Mouse (Mus musculus) myocyte (in vitro differentiated cells): ENCODE data around the gene Pard3.

Experiments used
- CEBPB ChIP-seq: IDR thresholded peaks from 2 replicates; pipeline ENCODE4 v1.6.1; 2011; ENCODE audit warnings: mild to moderate bottlenecking, moderate library complexity; ENCODE audit not compliant: poor library complexity, insufficient read depth, severe bottlenecking
- MAX ChIP-seq: IDR thresholded peaks from one replicate; pipeline ENCODE4 v1.6.1; 2011; ENCODE audit warnings: low read depth, mild to moderate bottlenecking, control low read depth
- MYOD1 ChIP-seq, 3 experiments: IDR thresholded peaks; one replicate each; pipeline ENCODE4 v1.6.1; 2011; ENCODE audit warnings: control low read depth in 2 of 3, low read depth in 2 of 3, mild to moderate bottlenecking in 2 of 3, moderate library complexity in 1 of 3; ENCODE audit not compliant: insufficient read length in 2 of 3, control insufficient read depth in 1 of 3
- MYOG ChIP-seq, 3 experiments: IDR thresholded peaks; one replicate each; pipeline ENCODE4 v1.6.1; 2011; ENCODE audit warnings: control low read depth in 2 of 3, low read depth in 2 of 3, mild to moderate bottlenecking in 2 of 3; ENCODE audit not compliant: insufficient read length in 2 of 3, control insufficient read depth in 1 of 3, insufficient read depth in 1 of 3
- POLR2A ChIP-seq: IDR thresholded peaks from one replicate; pipeline ENCODE4 v1.6.1; 2011; ENCODE audit warnings: low read depth, mild to moderate bottlenecking, control low read depth, moderate library complexity; ENCODE audit not compliant: insufficient read length
- POLR2AphosphoS2 ChIP-seq: IDR thresholded peaks from one replicate; pipeline ENCODE4 v1.6.1; 2011; ENCODE audit warnings: low read depth, control low read depth; ENCODE audit not compliant: insufficient read length
- REST ChIP-seq: IDR thresholded peaks from one replicate; pipeline ENCODE4 v1.6.1; 2011; ENCODE audit warnings: mild to moderate bottlenecking, control low read depth, moderate library complexity; ENCODE audit not compliant: insufficient read depth, insufficient read length
- SRF ChIP-seq: IDR thresholded peaks from one replicate; pipeline ENCODE4 v1.6.1; 2011; ENCODE audit warnings: low read depth; ENCODE audit not compliant: control insufficient read depth, insufficient read length
- TCF12 ChIP-seq: IDR thresholded peaks from one replicate; pipeline ENCODE4 v1.6.1; 2011; ENCODE audit warnings: mild to moderate bottlenecking, control low read depth; ENCODE audit not compliant: poor library complexity, insufficient read depth, severe bottlenecking
- USF1 ChIP-seq: IDR thresholded peaks from one replicate; pipeline ENCODE4 v1.6.1; 2011; ENCODE audit warnings: low read depth, mild to moderate bottlenecking, control low read depth, moderate library complexity

- TF ChIP-seq MYOG (IDR thresholded peaks at IDR 0.05; ENCODE audit: control insufficient read depth in 1 of 3, insufficient read depth in 1 of 3, insufficient read length in 2 of 3, low read depth in 2 of 3) (no peak), TCF12 (no peak), POLR2A (no peak), POLR2AphosphoS2 (no peak), REST (no peak), USF1 (no peak), CEBPB (no peak), SRF (no peak), MAX (no peak), MYOD1 (IDR thresholded peaks at IDR 0.05; ENCODE audit: control insufficient read depth in 1 of 3, insufficient read length in 2 of 3, low read depth in 2 of 3) (no peak)
Measured at GRCm38 (mm10) chr8:127435975-127436374, 372.3 kb downstream of the Pard3 start.
